Mouse (Mus musculus): ENCODE measurements at regions not wholly inside any gene's neighbourhood (a gene's known extent, or its start where the extent isn't known, plus 50 kb on each side); places are given as distances from the start of the nearest gene placed in this dataset.
"Not testable (repeated sequence)": the region's sequence is repeated elsewhere in the genome, so short reads cannot be mapped to it uniquely, and the experiment has no call there.

DNA sequence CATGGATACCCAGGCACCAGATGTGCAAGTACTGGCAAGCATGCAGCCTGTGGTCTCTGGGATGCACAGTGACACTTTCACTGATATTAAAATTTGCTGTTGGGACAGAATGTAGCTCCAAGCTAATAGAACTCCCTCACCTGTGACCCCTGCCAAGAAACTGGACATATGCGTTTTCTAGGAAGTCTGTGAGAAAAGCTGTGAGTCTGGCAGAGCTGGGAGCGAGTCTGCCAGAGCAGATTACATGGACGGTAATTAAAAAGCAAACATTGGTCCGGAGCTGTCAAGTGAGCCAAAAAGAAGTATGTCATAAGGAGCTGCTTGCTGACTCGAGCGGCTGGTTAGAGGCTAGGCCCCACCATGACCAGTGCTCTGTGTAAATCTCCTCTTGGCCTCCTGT, 147.1 kb downstream of the Tsen15 start:
- Histone ChIP-seq H3K27ac (no peak overlapping the region), H3K9ac (no peak overlapping the region), H3K9me3 (no peaks in the 10 kb centered on the region), H3K4me3 (no peak overlapping the region), H3K36me3 (no peaks in the 10 kb centered on the region), H3K4me2 (no peak overlapping the region), H3K4me1 (no peaks in the 10 kb centered on the region), H3K27me3 (no peaks in the 10 kb centered on the region)
- ATAC-seq (ENCODE audit: insufficient number of reproducible peaks, insufficient read depth, low FRiP score, low TSS enrichment, low read depth), result no peak
- whole genome bisulfite sequencing, result 64% methylated on average over 6 of the region's 6 CpGs

DNA sequence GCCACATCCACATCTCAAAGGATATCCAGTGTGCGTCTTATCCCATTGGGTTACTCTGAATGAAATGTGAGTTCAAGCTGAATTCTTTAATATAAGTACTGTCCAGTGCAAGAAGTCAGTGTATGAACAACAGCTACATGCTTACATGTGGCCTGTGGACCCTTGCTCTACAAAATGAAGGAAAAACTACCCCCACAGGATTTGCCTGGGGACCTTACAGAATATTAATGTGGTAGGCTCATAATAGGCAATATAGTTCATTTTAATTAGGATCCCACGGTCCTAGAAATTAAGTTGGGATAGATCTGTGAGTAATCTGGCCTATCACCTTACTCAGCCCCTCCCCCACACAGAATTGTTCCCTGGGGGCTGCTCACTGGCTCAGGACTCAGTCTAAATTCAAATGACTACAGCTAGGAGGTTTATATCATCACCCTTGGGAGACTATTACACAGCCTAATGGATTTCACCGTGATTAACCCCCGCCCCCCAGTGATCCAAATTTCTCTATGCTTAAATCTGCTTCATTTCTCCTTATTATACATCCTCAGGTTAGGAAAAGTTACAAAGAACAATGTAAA, 145.4 kb upstream of the 1700025G04Rik start:
- ATAC-seq (ENCODE audit: insufficient number of reproducible peaks, insufficient read depth, low FRiP score, low TSS enrichment, low read depth), result no peak
- 72% methylated on average over 4 of the region's 4 CpGs for WGBS
- Histone ChIP-seq H3K27me3 (no peaks in the 10 kb centered on the region), H3K9me3 (no peaks in the 10 kb centered on the region), H3K36me3 (no peaks in the 10 kb centered on the region), H3K27ac (no peak overlapping the region), H3K9ac (no peak overlapping the region), H3K4me3 (no peak overlapping the region), H3K4me2 (no peak overlapping the region), H3K4me1 (no peaks in the 10 kb centered on the region)

DNA sequence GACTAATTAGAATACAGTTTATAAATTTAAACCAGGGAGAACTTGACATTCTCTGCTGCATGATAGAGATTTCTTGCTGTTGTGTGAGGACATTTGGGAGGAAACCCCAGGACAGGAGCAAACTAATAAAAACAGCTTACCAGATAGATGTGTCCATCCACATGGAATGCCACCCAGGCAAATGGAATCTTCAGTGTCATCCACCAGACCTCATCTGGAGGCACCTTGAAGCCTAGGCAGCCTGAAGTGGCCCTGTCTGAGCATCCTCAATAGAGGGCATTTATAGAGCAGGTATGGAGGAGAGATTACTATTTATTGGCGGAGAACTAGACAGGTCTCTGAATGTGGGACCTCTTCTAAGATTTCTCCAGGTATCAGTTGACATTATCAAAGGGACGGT, 144.8 kb upstream of the 1700025G04Rik start:
- Histone ChIP-seq H3K4me2 (no peak overlapping the region), H3K27me3 (no peaks in the 10 kb centered on the region), H3K4me1 (no peaks in the 10 kb centered on the region), H3K36me3 (no peaks in the 10 kb centered on the region), H3K27ac (no peak overlapping the region), H3K9me3 (no peaks in the 10 kb centered on the region), H3K4me3 (no peak overlapping the region), H3K9ac (no peak overlapping the region)
- 93% methylated on average over 2 of the region's 2 CpGs for WGBS
- no peak for ATAC-seq (ENCODE audit: insufficient number of reproducible peaks, insufficient read depth, low FRiP score, low TSS enrichment, low read depth)

DNA sequence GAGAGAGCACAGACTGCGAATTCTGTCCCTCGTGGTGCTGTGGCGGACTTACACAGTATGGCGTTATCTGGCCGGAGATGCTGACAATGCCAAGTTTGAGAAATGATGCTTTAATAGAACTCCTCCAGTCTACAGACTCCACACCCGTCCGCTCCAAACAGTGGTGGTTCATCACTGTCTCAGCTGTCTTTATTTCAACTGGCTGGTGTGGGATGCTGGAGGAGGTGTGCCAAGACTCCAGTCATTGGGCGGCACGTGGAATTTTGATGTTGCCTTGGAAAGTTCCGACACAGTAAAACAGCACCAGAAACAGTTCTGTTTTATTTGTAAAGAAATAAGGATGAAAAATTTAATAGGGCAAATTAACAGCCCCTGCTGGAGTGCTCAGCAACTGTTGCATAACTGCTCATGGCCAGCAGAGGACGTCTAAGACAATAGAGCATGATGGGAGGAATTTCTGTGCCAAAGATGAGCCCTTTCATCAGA, 141.8 kb upstream of the 1700025G04Rik start:
- Histone ChIP-seq H3K36me3 (no peaks in the 10 kb centered on the region), H3K27ac (no peak overlapping the region), H3K4me2 (no peak overlapping the region), H3K9ac (no peak overlapping the region), H3K27me3 (no peaks in the 10 kb centered on the region), H3K4me3 (no peak overlapping the region), H3K4me1 (no peaks in the 10 kb centered on the region), H3K9me3 (no peaks in the 10 kb centered on the region)
- 78% methylated on average over 11 of the region's 11 CpGs for WGBS
- ATAC-seq (ENCODE audit: insufficient number of reproducible peaks, insufficient read depth, low FRiP score, low TSS enrichment, low read depth), result no peak

DNA sequence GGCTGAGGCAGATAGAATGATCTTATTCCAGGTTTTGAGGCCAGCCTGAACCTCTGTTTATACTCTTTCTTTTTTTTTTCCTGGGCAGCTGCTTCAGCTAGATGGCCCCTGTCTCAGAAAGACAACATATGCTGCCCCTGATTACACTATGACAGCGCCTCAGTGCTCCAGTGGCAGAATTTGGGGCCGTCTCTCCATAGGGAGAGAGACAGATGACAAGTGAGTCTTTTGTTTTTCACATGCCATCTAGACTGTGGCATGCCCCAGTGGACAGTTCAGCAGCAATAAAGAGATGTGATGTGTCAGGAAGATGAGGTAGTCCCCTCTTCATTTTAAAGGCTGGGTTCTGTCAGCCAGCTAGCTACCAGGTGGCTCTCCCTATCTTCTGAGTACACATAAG, 139.8 kb upstream of the 1700025G04Rik start:
- H3K4me1 ChIP-seq, result no peaks in the 10 kb centered on the region
- H3K27ac ChIP-seq, result no peak overlapping the region
- H3K9me3 ChIP-seq, result no peaks in the 10 kb centered on the region
- H3K27me3 ChIP-seq, result no peaks in the 10 kb centered on the region
- no peak for ATAC-seq (ENCODE audit: insufficient number of reproducible peaks, insufficient read depth, low FRiP score, low TSS enrichment, low read depth)
- no peaks in the 10 kb centered on the region for H3K36me3 ChIP-seq
- no peak overlapping the region for H3K4me3 ChIP-seq
- WGBS, result 55% methylated on average over 2 of the region's 2 CpGs
- H3K4me2 ChIP-seq, result no peak overlapping the region
- H3K9ac ChIP-seq, result no peak overlapping the region

DNA sequence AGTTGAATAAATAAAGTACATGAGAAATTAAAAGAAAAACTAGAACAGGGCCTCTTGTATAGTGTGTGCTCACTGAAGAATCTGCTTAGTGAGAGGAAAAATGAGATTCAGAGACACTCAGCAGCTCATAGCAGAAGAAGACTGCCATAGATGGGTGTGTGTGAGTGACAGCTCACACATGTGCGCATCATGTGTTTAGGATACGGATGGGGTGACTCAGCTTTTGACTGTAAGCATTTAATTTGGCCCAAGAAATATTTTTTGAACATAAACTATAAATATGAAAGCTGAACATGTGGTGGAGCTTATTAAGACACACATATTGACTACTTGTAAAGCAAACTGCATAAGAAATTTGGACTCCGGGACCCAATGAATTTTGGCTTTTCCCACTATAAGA, 136.1 kb upstream of the 1700025G04Rik start:
- Histone ChIP-seq H3K4me1 (no peaks in the 10 kb centered on the region), H3K27me3 (no peaks in the 10 kb centered on the region), H3K36me3 (no peaks in the 10 kb centered on the region), H3K9ac (no peak overlapping the region), H3K4me3 (no peak overlapping the region), H3K9me3 (no peaks in the 10 kb centered on the region), H3K4me2 (no peak overlapping the region), H3K27ac (no peak overlapping the region)
- WGBS, result 72% methylated on average over 3 of the region's 3 CpGs
- ATAC-seq (ENCODE audit: insufficient number of reproducible peaks, insufficient read depth, low FRiP score, low TSS enrichment, low read depth), result no peak

DNA sequence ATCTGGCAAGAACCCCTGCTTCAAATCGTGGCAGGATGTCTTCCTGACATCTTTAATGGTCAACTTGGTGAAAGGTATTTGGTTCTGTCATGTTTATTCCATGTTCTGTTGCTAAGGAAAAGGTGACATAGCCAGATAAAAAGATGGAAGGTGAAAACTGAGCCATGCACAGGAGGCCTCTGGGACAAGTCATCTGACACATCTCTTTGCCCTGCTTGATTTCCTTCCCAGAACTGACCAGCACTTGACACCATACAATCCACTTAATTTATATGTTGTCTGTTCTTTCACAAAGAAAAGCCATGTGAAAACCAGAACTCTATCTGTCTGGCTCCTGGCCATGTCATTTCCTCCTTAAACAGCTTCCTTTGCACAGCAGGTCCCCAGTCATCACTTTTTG, 133.7 kb upstream of the 1700025G04Rik start:
- Histone ChIP-seq H3K4me1 (no peaks in the 10 kb centered on the region), H3K27ac (no peak overlapping the region), H3K4me3 (no peak overlapping the region), H3K27me3 (0 out of 2 replicates have a peak, but pooled peaks cover 4% of the 10 kb centered on the region), H3K9me3 (no peaks in the 10 kb centered on the region), H3K4me2 (no peak overlapping the region), H3K9ac (no peak overlapping the region), H3K36me3 (no peaks in the 10 kb centered on the region)
- no peak for ATAC-seq (ENCODE audit: insufficient number of reproducible peaks, insufficient read depth, low FRiP score, low TSS enrichment, low read depth)
- WGBS, result 84% methylated on average over 1 of the region's 1 CpGs

DNA sequence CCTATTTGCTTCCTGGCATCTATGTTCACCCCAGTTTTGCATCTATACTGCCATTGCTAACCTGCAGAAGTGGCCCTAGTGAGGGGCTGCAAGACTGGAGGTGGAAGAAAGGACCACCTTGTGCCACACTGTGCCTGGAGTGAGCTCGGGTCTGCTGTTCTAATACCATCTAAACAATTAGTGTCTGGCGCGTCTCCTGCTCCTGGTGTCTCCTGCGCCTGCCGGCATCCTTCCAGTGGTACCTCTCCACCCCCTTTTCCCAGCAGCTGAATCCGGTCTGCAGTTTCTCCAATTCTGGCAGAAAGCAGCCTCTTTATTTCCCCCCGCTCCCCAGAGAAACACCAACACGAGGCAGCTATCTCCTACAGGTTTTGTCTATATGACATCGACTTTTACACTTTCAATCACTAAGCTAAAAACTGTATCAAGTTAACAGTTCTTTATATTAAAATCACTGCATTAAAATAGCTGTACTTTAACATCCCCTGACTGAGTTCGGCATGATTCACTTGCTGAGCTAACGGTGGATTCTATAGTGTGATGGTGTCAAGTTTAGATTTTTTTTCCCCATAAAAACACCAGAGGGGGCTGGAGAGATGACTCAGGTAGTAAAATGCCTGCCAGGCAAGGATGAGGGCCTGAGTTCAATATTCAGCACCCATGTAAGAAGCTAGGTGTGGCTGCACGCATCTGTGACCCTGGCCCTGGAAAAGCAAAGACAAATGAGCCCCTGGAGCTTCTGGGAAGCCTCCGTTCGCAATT, 131.1 kb upstream of the 1700025G04Rik start:
- Histone ChIP-seq H3K27me3 (0 out of 2 replicates have a peak, but pooled peaks cover 4% of the 10 kb centered on the region), H3K4me1 (peaks cover 4% of the 10 kb centered on the region), H3K36me3 (no peaks in the 10 kb centered on the region), H3K9me3 (no peaks in the 10 kb centered on the region), H3K4me3 (no peak overlapping the region), H3K9ac (no peak overlapping the region), H3K4me2 (no peak overlapping the region), H3K27ac (no peak overlapping the region)
- ATAC-seq (ENCODE audit: insufficient number of reproducible peaks, insufficient read depth, low FRiP score, low TSS enrichment, low read depth), result no peak
- WGBS, result 79% methylated on average over 14 of the region's 14 CpGs

DNA sequence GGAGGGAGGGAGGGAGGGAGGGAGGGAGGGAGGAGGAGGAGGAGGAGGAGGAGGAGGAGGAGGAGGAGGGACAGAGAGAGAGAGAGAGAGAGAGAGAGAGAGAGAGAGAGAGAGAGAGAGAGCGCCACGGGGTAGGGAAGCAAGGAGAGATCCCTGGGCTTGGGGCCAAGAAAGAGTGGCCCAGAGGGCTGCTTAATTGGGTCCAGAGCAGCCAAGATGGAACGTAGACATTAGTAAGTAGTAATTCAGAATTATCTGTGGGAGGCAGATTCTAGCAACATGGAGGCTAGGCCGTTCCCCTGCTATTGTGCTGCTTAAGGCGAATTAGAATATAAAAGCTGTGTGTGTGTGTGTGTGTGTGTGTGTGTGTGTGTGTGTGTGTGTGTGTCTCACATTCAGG, 129.8 kb upstream of the 1700025G04Rik start:
- not testable (repeated sequence) for H3K27ac ChIP-seq; H3K9me3 ChIP-seq; H3K4me2 ChIP-seq; H3K4me3 ChIP-seq; H3K9ac ChIP-seq; ATAC-seq (ENCODE audit: insufficient number of reproducible peaks, insufficient read depth, low FRiP score, low TSS enrichment, low read depth); H3K4me1 ChIP-seq; H3K36me3 ChIP-seq; H3K27me3 ChIP-seq
- 36% methylated on average over 5 of the region's 5 CpGs for WGBS

DNA sequence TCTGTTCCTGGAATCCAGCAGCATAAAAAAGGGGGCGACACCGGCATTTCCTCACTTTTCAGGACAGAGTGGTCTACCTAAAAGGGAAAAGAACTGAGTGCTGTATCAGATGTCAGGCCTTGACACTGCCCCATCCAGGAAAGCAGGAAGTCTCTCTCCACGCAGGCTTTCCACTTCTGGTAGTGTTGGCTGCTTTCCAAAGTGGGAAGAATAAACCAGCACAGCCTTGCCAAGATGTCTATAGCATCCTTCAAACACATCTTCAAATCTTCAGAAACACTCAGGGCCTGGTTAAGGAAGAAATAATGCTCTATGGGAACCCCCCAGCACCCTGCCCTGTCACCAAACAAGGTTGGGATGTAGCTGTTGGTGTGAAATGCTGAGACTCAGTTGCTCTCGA, 127.5 kb upstream of the 1700025G04Rik start:
- Histone ChIP-seq H3K27me3 (0 out of 2 replicates have a peak, but pooled peaks cover 4% of the 10 kb centered on the region), H3K27ac (peak overlapping the region; percentile 22; the same call in 1 of the 2 replicates), H3K36me3 (no peaks in the 10 kb centered on the region), H3K4me2 (no peak overlapping the region), H3K4me3 (no peak overlapping the region), H3K9me3 (no peaks in the 10 kb centered on the region), H3K9ac (no peak overlapping the region), H3K4me1 (peaks cover 4% of the 10 kb centered on the region)
- no peak for ATAC-seq (ENCODE audit: insufficient number of reproducible peaks, insufficient read depth, low FRiP score, low TSS enrichment, low read depth)
- WGBS, result 47% methylated on average over 4 of the region's 4 CpGs

DNA sequence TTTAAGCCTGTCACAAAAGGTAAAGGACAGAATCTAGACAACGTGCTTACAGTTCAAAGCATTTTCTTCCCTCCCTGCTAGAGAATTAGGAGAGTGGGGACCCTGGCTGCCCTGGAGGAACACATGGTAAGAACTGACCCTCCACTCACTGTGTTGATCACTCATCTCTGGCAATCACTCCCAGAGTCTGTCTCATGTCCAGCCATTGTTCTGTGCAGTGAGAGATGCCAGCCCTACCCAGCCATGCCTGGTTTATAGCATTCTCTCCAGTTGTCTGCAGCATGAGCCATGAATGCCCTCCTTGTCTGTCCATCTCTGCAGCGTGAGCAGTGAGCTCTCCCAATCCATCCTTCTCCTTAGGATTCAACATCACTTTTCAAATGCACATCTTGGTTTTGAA, 124.5 kb upstream of the 1700025G04Rik start:
- no peak overlapping the region for H3K4me2 ChIP-seq
- H3K36me3 ChIP-seq, result no peaks in the 10 kb centered on the region
- no peak overlapping the region for H3K9ac ChIP-seq
- ATAC-seq (ENCODE audit: insufficient number of reproducible peaks, insufficient read depth, low FRiP score, low TSS enrichment, low read depth), result no peak
- H3K4me3 ChIP-seq, result no peak overlapping the region
- H3K27ac ChIP-seq, result no peak overlapping the region
- no peaks in the 10 kb centered on the region for H3K9me3 ChIP-seq
- 74% methylated on average over 2 of the region's 2 CpGs for WGBS
- no peaks in the 10 kb centered on the region for H3K27me3 ChIP-seq
- H3K4me1 ChIP-seq, result peaks cover 4% of the 10 kb centered on the region

DNA sequence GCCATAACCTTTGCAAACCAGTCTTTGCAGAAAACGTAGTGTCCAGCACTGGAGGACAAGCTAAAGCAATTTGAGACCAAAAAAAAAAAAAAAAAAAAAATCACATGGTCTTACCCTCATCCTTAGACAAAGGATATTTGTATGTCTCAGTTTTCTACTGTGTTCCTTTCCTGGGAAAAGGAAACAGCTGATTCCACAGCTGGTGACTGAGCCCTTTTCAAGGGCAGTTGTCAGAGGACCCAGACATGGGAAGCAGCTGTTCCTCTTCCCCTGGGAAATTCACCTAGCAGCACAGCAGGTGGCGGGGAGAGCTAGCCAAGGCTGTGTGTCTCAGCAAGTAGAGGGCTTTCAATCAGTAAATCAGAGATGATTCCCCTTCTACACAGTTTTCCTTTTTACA, 113.3 kb upstream of the 1700025G04Rik start:
- no peak overlapping the region for H3K9ac ChIP-seq
- H3K4me1 ChIP-seq, result no peaks in the 10 kb centered on the region
- no peaks in the 10 kb centered on the region for H3K27me3 ChIP-seq
- WGBS, result 28% methylated on average over 2 of the region's 2 CpGs
- no peak overlapping the region for H3K4me2 ChIP-seq
- no peaks in the 10 kb centered on the region for H3K36me3 ChIP-seq
- ATAC-seq (ENCODE audit: insufficient number of reproducible peaks, insufficient read depth, low FRiP score, low TSS enrichment, low read depth), result no peak
- H3K27ac ChIP-seq, result no peak overlapping the region
- no peaks in the 10 kb centered on the region for H3K9me3 ChIP-seq
- no peak overlapping the region for H3K4me3 ChIP-seq
